Mouse (Mus musculus) small intestine, adult 2 months (tissue): Measurements from ENCODE around the gene B230217C12Rik.

Source experiments
- CTCF ChIP-seq: fragments of 200-500 bp; IDR thresholded peaks from 2 replicates; pipeline ENCODE4 v1.5.1; 2012; ENCODE audit warnings: low read depth, mild to moderate bottlenecking, control low read depth, inconsistent platforms, low read length, moderate library complexity, mixed read lengths; ENCODE audit not compliant: insufficient replicate concordance, insufficient read length; ENCODE audit errors: extremely low read depth
- POLR2A ChIP-seq: fragments of 200-500 bp; IDR thresholded peaks from 2 replicates; pipeline ENCODE4 v1.6.1; 2012; ENCODE audit warnings: low read depth, mild to moderate bottlenecking, control low read depth, inconsistent platforms, low read length, moderate library complexity

DNA sequence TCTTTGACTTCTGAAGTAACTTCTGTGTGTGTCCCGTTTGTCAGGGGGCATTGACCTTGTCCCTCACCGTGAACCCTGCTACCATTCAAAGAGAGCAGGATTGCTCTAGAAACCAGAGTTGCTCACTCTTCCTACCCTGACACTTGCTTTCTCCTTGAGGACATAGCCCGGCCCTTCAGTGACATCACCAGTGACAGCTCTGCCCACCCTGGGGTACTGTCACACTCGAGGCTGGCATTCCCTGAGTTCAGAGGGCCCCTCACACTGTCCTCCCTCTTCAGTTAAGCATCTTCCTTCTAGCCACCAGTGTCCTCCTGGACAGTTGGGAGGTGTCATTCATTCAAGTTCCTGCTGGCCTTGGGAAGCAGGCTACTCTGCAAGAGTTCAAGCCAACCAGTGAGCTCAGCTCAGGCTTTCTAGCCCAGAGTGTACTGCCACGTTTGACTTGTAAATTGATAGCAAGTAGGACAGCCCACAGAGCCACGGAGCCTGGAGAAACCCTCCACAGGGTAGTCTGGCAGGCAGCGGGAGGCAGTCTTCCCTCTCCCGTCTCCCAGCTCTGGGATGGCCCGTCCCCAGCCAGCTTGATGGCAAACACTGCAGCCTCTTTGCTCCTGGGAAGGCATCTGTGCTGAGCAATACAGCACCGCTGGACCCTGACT, 1.7 kb upstream of the B230217C12Rik start:
- no peak for TF ChIP-seq CTCF
- TF ChIP-seq POLR2A = no peak
